Mouse (Mus musculus) thymus, adult 18-20 months (tissue): Measurements from ENCODE around the gene Kcnq1.

Experiments used
- DNase-seq, 2 experiments: peaks; one replicate each; pipeline ENCODE4 v3.0.0; 2022; ENCODE audit warnings: mixed read lengths in 2 of 2

Gene Kcnq1

GRCm38 (mm10) chr7:143437231-143437893 is 331.2 kb downstream of the Kcnq1 start:
- DNase-seq = no peak

GRCm38 (mm10) chr7:143437894-143438581 is 331.9 kb downstream of the Kcnq1 start:
- no peak for DNase-seq

GRCm38 (mm10) chr7:143438965-143439364 is 332.8 kb downstream of the Kcnq1 start:
- DNase-seq = no peak

- DNase-seq = no peak
Measured at GRCm38 (mm10) chr7:143444580-143444954, 338.4 kb downstream of the Kcnq1 start.

GRCm38 (mm10) chr7:143444955-143445648 is 338.9 kb downstream of the Kcnq1 start:
- DNase-seq = no peak

GRCm38 (mm10) chr7:143445651-143446460 is 339.7 kb downstream of the Kcnq1 start:
- no peak for DNase-seq

- DNase-seq = no peak
Measured at GRCm38 (mm10) chr7:143447130-143447529, 341.0 kb downstream of the Kcnq1 start.

- DNase-seq = no peak
Measured at GRCm38 (mm10) chr7:143458963-143459331, 352.8 kb downstream of the Kcnq1 start.

GRCm38 (mm10) chr7:143459332-143460211 is 353.4 kb downstream of the Kcnq1 start:
- no peak for DNase-seq

- no peak for DNase-seq
Measured at GRCm38 (mm10) chr7:143460217-143460834, 354.2 kb downstream of the Kcnq1 start.

- peak; percentile 76 to 81 for DNase-seq
Measured at GRCm38 (mm10) chr7:143460874-143461273, 354.7 kb downstream of the Kcnq1 start, which contains the start of gene Cdkn1c. Gene Cdkn1c (minus strand): TSS chr7:143461050.

- no peak for DNase-seq
Measured at GRCm38 (mm10) chr7:143461294-143461870, 355.2 kb downstream of the Kcnq1 start.

- no peak for DNase-seq
Measured at GRCm38 (mm10) chr7:143461920-143462319, 355.8 kb downstream of the Kcnq1 start.

- DNase-seq = no peak
Measured at GRCm38 (mm10) chr7:143462516-143462915, 356.4 kb downstream of the Kcnq1 start.

- peak; percentile 39 to 43 for DNase-seq
Measured at GRCm38 (mm10) chr7:143463865-143464415, 357.8 kb downstream of the Kcnq1 start.

- no peak for DNase-seq
Measured at GRCm38 (mm10) chr7:143464811-143465560, 358.8 kb downstream of the Kcnq1 start.

- peak; percentile 30 to 39 for DNase-seq
Measured at GRCm38 (mm10) chr7:143466099-143466677, 360.0 kb downstream of the Kcnq1 start.

- no peak for DNase-seq
Measured at GRCm38 (mm10) chr7:143467714-143468113, 361.6 kb downstream of the Kcnq1 start.

GRCm38 (mm10) chr7:143469946-143470345 is 363.8 kb downstream of the Kcnq1 start:
- peak in 1 of 2 experiments; percentile 27 for DNase-seq
